Mouse (Mus musculus): ENCODE data around the gene Mrps35. TPM values are rescaled to one million over a fixed set of nuclear protein-coding genes. Genes with fewer than 3 reads are reported as not detected.
A peak's percentile ranks its signal among the peaks of the same experiment; 100 is the strongest.

The Mrps35 gene
- polyA plus RNA-seq, 1 experiment from 2014 or later: 125 TPM

DNA sequence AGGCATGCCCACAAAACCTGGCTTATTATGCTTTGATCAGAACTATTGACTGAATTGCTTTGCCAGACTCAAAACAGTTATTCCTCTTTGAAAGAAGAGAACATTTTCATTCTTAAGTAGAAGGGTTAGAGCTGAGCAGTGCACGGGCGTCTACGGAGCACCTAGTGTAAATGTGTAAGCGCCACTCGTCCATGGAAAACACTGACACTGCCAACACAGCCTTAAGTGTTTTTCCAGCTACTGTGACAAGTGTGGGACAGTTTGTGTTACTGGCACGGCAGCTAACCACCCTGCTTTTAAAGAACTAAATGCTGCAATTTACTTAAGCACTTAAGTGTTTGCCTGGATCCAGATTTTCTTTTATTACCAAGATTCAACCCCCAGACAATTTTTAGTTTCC, 30.6 kb upstream of the Mrps35 start:
- Histone ChIP-seq H3K4me2 (no peak overlapping the region), H3K27ac (no peak overlapping the region), H3K9me3 (no peaks in the 10 kb centered on the region), H3K4me1 (no peaks in the 10 kb centered on the region), H3K36me3 (peaks cover 10% of the 10 kb centered on the region; the same call in 1 of the 2 replicates), H3K27me3 (replicated peaks) (no peaks in the 10 kb centered on the region), H3K4me3 (replicated peaks) (no peak overlapping the region), H3K9ac (no peak overlapping the region)
- no peak for ATAC-seq (ENCODE audit: insufficient read depth, low FRiP score, low read depth)
- 87% methylated on average over 6 of the region's 6 CpGs for WGBS

DNA sequence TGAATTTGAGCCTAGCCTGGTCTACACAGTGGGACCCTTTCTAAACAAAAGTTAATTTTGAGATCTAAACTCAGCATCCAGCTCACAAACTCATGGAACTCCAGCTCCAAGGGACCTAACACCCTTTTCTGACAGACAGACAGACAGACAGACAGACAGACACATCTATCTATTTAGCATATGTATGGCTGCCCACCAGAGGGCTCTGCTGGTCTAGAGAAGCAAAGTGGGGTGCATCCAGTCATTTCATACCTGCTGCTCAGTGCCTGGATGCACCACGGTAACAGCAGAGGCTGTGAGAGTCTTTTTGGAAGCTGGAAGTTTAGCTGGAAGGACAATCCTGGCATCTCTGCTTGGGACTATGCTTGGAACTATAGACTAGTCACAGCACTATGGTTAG, 29.0 kb upstream of the Mrps35 start:
- Histone ChIP-seq H3K36me3 (peaks cover 5% of the 10 kb centered on the region; the same call in 1 of the 2 replicates), H3K27me3 (replicated peaks) (no peaks in the 10 kb centered on the region), H3K4me3 (replicated peaks) (no peak overlapping the region), H3K27ac (no peak overlapping the region), H3K9me3 (no peaks in the 10 kb centered on the region), H3K4me1 (no peaks in the 10 kb centered on the region), H3K9ac (no peak overlapping the region), H3K4me2 (no peak overlapping the region)
- no peak for ATAC-seq (ENCODE audit: insufficient read depth, low FRiP score, low read depth)
- 90% methylated on average over 1 of the region's 1 CpGs for WGBS

DNA sequence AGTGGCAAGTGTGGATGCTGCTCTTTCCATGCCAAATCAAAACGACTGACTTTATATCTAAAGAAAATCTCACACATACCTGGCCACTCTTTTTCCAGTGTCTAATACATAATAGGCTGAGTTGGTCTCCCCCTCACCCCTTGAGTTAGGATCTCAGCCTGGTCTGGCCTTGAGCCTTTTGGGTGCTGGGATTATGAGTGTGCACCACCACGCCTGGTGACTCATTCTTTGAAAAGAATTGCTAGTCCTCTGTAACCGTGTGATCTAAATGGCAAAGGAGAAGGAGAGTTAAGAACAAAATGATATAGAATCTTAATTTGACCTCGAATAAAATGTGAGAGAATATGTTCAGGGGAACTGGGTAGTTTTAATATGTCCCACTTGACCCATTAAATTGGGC, 24.7 kb upstream of the Mrps35 start:
- no peaks in the 10 kb centered on the region for H3K27me3 ChIP-seq (replicated peaks)
- no peak overlapping the region for H3K4me2 ChIP-seq
- 82% methylated on average over 4 of the region's 4 CpGs for WGBS
- H3K9ac ChIP-seq: no peak overlapping the region
- H3K27ac ChIP-seq: no peak overlapping the region
- no peak for ATAC-seq (ENCODE audit: insufficient read depth, low FRiP score, low read depth)
- no peaks in the 10 kb centered on the region for H3K4me1 ChIP-seq
- peaks cover 5% of the 10 kb centered on the region; the same call in 1 of the 2 replicates for H3K36me3 ChIP-seq
- H3K9me3 ChIP-seq: no peaks in the 10 kb centered on the region
- H3K4me3 ChIP-seq (replicated peaks): no peak overlapping the region

- Histone ChIP-seq H3K27ac (no peak overlapping the region), H3K9me3 (no peaks in the 10 kb centered on the region), H3K36me3 (peaks cover 5% of the 10 kb centered on the region; the same call in 1 of the 2 replicates), H3K9ac (no peak overlapping the region), H3K4me1 (no peaks in the 10 kb centered on the region), H3K4me2 (no peak overlapping the region), H3K27me3 (replicated peaks) (no peaks in the 10 kb centered on the region), H3K4me3 (replicated peaks) (no peak overlapping the region)
- no peak for ATAC-seq (ENCODE audit: insufficient read depth, low FRiP score, low read depth)
- 92% methylated on average over 5 of the region's 5 CpGs for WGBS
Observed at GRCm38 (mm10) chr6:147018364-147018763, 24.2 kb upstream of the Mrps35 start.

- Histone ChIP-seq H3K4me2 (no peak overlapping the region), H3K9me3 (no peaks in the 10 kb centered on the region), H3K27ac (no peak overlapping the region), H3K9ac (no peak overlapping the region), H3K4me3 (replicated peaks) (no peak overlapping the region), H3K4me1 (no peaks in the 10 kb centered on the region), H3K27me3 (replicated peaks) (no peaks in the 10 kb centered on the region), H3K36me3 (peaks cover 6% of the 10 kb centered on the region; the same call in 1 of the 2 replicates)
- 90% methylated on average over 5 of the region's 5 CpGs for WGBS
- ATAC-seq (ENCODE audit: insufficient read depth, low FRiP score, low read depth): no peak
Observed at GRCm38 (mm10) chr6:147021181-147021580, 21.4 kb upstream of the Mrps35 start.

GRCm38 (mm10) chr6:147022375-147023132, 20.0 kb upstream of the Mrps35 start:
- 80% methylated on average over 16 of the region's 16 CpGs for WGBS
- H3K36me3 ChIP-seq: peaks cover 6% of the 10 kb centered on the region; the same call in 1 of the 2 replicates
- ATAC-seq (ENCODE audit: insufficient read depth, low FRiP score, low read depth): no peak

GRCm38 (mm10) chr6:147023133-147023395, 19.5 kb upstream of the Mrps35 start:
- Histone ChIP-seq H3K4me3 (replicated peaks) (no peak overlapping the region), H3K9me3 (no peaks in the 10 kb centered on the region), H3K27ac (no peak overlapping the region), H3K27me3 (replicated peaks) (no peaks in the 10 kb centered on the region), H3K36me3 (peaks cover 6% of the 10 kb centered on the region; the same call in 1 of the 2 replicates), H3K4me2 (no peak overlapping the region), H3K9ac (no peak overlapping the region), H3K4me1 (no peaks in the 10 kb centered on the region)
- 87% methylated on average over 2 of the region's 2 CpGs for WGBS
- no peak for ATAC-seq (ENCODE audit: insufficient read depth, low FRiP score, low read depth)

More at GRCm38 (mm10) chr6:147022375-147023132, 20.0 kb upstream of the Mrps35 start:
- H3K4me1 ChIP-seq: no peaks in the 10 kb centered on the region
- no peaks in the 10 kb centered on the region for H3K27me3 ChIP-seq (replicated peaks)
- no peaks in the 10 kb centered on the region for H3K9me3 ChIP-seq
- no peak overlapping the region for H3K4me3 ChIP-seq (replicated peaks)
- H3K9ac ChIP-seq: no peak overlapping the region
- H3K27ac ChIP-seq: no peak overlapping the region
- H3K4me2 ChIP-seq: no peak overlapping the region

DNA sequence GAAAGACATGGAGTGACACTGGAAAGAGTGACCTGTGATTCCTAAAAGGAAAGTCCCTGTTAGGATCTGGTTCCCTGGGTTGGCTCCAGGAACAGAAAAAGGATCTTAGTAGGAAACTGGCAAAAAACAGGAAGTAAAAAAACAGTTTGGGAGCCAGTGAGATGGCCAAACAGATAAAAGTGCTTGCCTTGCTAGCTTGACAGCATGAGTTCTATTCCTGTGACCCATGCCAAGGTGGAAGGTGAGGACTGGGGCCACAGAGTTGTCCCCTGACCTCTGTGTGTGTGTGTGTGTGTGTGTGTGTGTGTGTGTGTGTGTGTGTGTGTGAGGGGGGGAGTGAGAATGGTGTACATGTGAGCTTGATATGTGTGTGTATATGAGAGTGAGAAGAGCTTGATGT, 19.0 kb upstream of the Mrps35 start:
- no peak overlapping the region for H3K9ac ChIP-seq
- no peaks in the 10 kb centered on the region for H3K9me3 ChIP-seq
- ATAC-seq (ENCODE audit: insufficient read depth, low FRiP score, low read depth): no peak
- no peaks in the 10 kb centered on the region for H3K4me1 ChIP-seq
- peaks cover 6% of the 10 kb centered on the region; the same call in 1 of the 2 replicates for H3K36me3 ChIP-seq
- no peak overlapping the region for H3K4me2 ChIP-seq
- no peak overlapping the region for H3K27ac ChIP-seq
- H3K4me3 ChIP-seq (replicated peaks): no peak overlapping the region
- H3K27me3 ChIP-seq (replicated peaks): no peaks in the 10 kb centered on the region

- Histone ChIP-seq H3K9ac (no peak overlapping the region), H3K4me2 (no peak overlapping the region), H3K4me3 (replicated peaks) (no peak overlapping the region), H3K36me3 (peaks cover 10% of the 10 kb centered on the region; the same call in 1 of the 2 replicates), H3K4me1 (no peaks in the 10 kb centered on the region), H3K27me3 (replicated peaks) (no peaks in the 10 kb centered on the region), H3K27ac (no peak overlapping the region), H3K9me3 (no peaks in the 10 kb centered on the region)
- 57% methylated on average over 3 of the region's 3 CpGs for WGBS
- peak; percentile 82 for ATAC-seq (ENCODE audit: insufficient read depth, low FRiP score, low read depth)
Observed at GRCm38 (mm10) chr6:147024761-147025160, 17.8 kb upstream of the Mrps35 start.

GRCm38 (mm10) chr6:147028396-147028795, 14.2 kb upstream of the Mrps35 start:
- H3K4me1 ChIP-seq: no peaks in the 10 kb centered on the region
- H3K9me3 ChIP-seq: no peaks in the 10 kb centered on the region
- H3K9ac ChIP-seq: no peak overlapping the region
- H3K27me3 ChIP-seq (replicated peaks): no peaks in the 10 kb centered on the region
- ATAC-seq (ENCODE audit: insufficient read depth, low FRiP score, low read depth): no peak
- 78% methylated on average over 2 of the region's 2 CpGs for WGBS
- peaks cover 17% of the 10 kb centered on the region; the same call in 1 of the 2 replicates for H3K36me3 ChIP-seq
- H3K27ac ChIP-seq: no peak overlapping the region
- no peak overlapping the region for H3K4me2 ChIP-seq
- H3K4me3 ChIP-seq (replicated peaks): no peak overlapping the region

DNA sequence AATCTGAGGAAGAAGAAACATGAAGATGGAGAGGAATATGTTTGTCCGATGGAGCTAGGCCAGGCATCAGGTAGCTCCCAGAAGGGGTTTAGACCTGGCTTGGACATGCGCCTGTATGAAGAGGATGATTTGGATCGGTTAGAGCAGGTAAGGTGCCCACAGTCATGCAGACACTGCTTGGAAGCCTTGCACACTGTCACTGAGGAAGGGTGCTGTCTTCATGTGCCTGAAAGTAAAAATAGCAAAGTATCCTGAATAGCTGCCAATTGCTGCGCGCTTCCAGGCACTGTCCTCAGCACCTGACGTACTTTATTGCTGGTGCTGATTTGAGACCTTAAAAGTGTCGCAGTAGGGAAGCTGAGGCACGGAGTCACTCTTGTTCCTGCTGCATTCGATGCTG, 13.0 kb upstream of the Mrps35 start:
- WGBS: 92% methylated on average over 9 of the region's 9 CpGs
- Histone ChIP-seq H3K36me3 (peaks cover 17% of the 10 kb centered on the region; the same call in 1 of the 2 replicates), H3K27me3 (replicated peaks) (no peaks in the 10 kb centered on the region)

GRCm38 (mm10) chr6:147030096-147030885, 12.3 kb upstream of the Mrps35 start:
- Histone ChIP-seq H3K9ac (no peak overlapping the region), H3K4me1 (no peaks in the 10 kb centered on the region), H3K9me3 (no peaks in the 10 kb centered on the region), H3K4me3 (replicated peaks) (no peak overlapping the region), H3K27ac (no peak overlapping the region), H3K4me2 (no peak overlapping the region), H3K36me3 (peaks cover 17% of the 10 kb centered on the region; the same call in 1 of the 2 replicates), H3K27me3 (replicated peaks) (no peaks in the 10 kb centered on the region)
- WGBS: 89% methylated on average over 15 of the region's 15 CpGs
- no peak for ATAC-seq (ENCODE audit: insufficient read depth, low FRiP score, low read depth)

More for the DNA sequence above, 13.0 kb upstream of the Mrps35 start:
- ATAC-seq (ENCODE audit: insufficient read depth, low FRiP score, low read depth): no peak
- no peak overlapping the region for H3K9ac ChIP-seq
- no peak overlapping the region for H3K4me3 ChIP-seq (replicated peaks)
- no peak overlapping the region for H3K4me2 ChIP-seq
- H3K4me1 ChIP-seq: no peaks in the 10 kb centered on the region
- no peaks in the 10 kb centered on the region for H3K9me3 ChIP-seq
- H3K27ac ChIP-seq: no peak overlapping the region
